Mouse (Mus musculus): Measurements from ENCODE around the gene Amigo1. TPM values are rescaled to one million over a fixed set of nuclear protein-coding genes. Genes with fewer than 3 reads are reported as not detected.

Amigo1 gene
- polyA plus RNA-seq, 1 experiment from 2014 or later, result 2.8 TPM

GRCm38 (mm10) chr3:108205601-108206000, 19.5 kb downstream of the Amigo1 start:
- Histone ChIP-seq H3K4me2 (replicated peaks; ENCODE audit: low read depth) (no peak overlapping the region), H3K36me3 (ENCODE audit: control insufficient read depth, insufficient read depth) (peaks cover 37% of the 10 kb centered on the region), H3K4me1 (replicated peaks; ENCODE audit: control insufficient read depth, insufficient read depth, low read length) (peaks cover 5% of the 10 kb centered on the region; the same call in 1 of the 2 replicates), H3K9ac (ENCODE audit: low read depth, low read length) (no peak overlapping the region), H3K9me3 (ENCODE audit: control insufficient read depth) (no peaks in the 10 kb centered on the region), H3K27me3 (replicated peaks; ENCODE audit: control insufficient read depth, insufficient read depth, low read length) (no peaks in the 10 kb centered on the region), H3K27ac (ENCODE audit: low read depth, low read length) (no peak overlapping the region), H3K4me3 (ENCODE audit: low read depth, low read length) (no peak overlapping the region)
- no peak for TF ChIP-seq CTCF (IDR thresholded peaks at IDR 0.05; ENCODE audit: low read depth)
- ATAC-seq, result no peak
- 86% methylated on average over 8 of the region's 8 CpGs for WGBS

GRCm38 (mm10) chr3:108206731-108207375, 20.7 kb downstream of the Amigo1 start:
- no peak overlapping the region for H3K4me2 ChIP-seq (replicated peaks; ENCODE audit: low read depth)
- ATAC-seq, result no peak
- no peak overlapping the region for H3K4me3 ChIP-seq (ENCODE audit: low read depth, low read length)
- H3K36me3 ChIP-seq (ENCODE audit: control insufficient read depth, insufficient read depth), result peaks cover 37% of the 10 kb centered on the region
- no peak overlapping the region for H3K9ac ChIP-seq (ENCODE audit: low read depth, low read length)
- H3K4me1 ChIP-seq (replicated peaks; ENCODE audit: control insufficient read depth, insufficient read depth, low read length), result peaks cover 5% of the 10 kb centered on the region; the same call in 1 of the 2 replicates
- H3K27me3 ChIP-seq (replicated peaks; ENCODE audit: control insufficient read depth, insufficient read depth, low read length), result no peaks in the 10 kb centered on the region
- H3K27ac ChIP-seq (ENCODE audit: low read depth, low read length), result no peak overlapping the region
- no peaks in the 10 kb centered on the region for H3K9me3 ChIP-seq (ENCODE audit: control insufficient read depth)
- no peak for TF ChIP-seq CTCF (IDR thresholded peaks at IDR 0.05; ENCODE audit: low read depth)
- 81% methylated on average over 15 of the region's 15 CpGs for WGBS

- Histone ChIP-seq H3K27ac (ENCODE audit: low read depth, low read length) (no peak overlapping the region), H3K4me2 (replicated peaks; ENCODE audit: low read depth) (peak overlapping the region; percentile 95), H3K36me3 (ENCODE audit: control insufficient read depth, insufficient read depth) (peaks cover 22% of the 10 kb centered on the region), H3K27me3 (replicated peaks; ENCODE audit: control insufficient read depth, insufficient read depth, low read length) (no peaks in the 10 kb centered on the region), H3K9ac (ENCODE audit: low read depth, low read length) (no peak overlapping the region), H3K4me3 (ENCODE audit: low read depth, low read length) (peak overlapping the region; percentile 73; the same call in 1 of the 2 replicates), H3K4me1 (replicated peaks; ENCODE audit: control insufficient read depth, insufficient read depth, low read length) (peaks cover 5% of the 10 kb centered on the region), H3K9me3 (ENCODE audit: control insufficient read depth) (no peaks in the 10 kb centered on the region)
- 81% methylated on average over 3 of the region's 3 CpGs for WGBS
- no peak for TF ChIP-seq CTCF (IDR thresholded peaks at IDR 0.05; ENCODE audit: low read depth)
- no peak for ATAC-seq
These were observed 22.9 kb downstream of the Amigo1 start for GRCm38 (mm10) chr3:108209001-108209400.

- 0 out of 2 replicates have a peak, but pooled peaks cover 3% of the 10 kb centered on the region for H3K27me3 ChIP-seq (replicated peaks; ENCODE audit: control insufficient read depth, insufficient read depth, low read length)
- H3K4me3 ChIP-seq (ENCODE audit: low read depth, low read length), result peak overlapping the region; percentile 73
- H3K27ac ChIP-seq (ENCODE audit: low read depth, low read length), result no peak overlapping the region
- TF ChIP-seq CTCF (IDR thresholded peaks at IDR 0.05; ENCODE audit: low read depth), result no peak
- 7% methylated on average over 8 of the region's 8 CpGs for WGBS
- H3K36me3 ChIP-seq (ENCODE audit: control insufficient read depth, insufficient read depth), result peaks cover 22% of the 10 kb centered on the region
- peak overlapping the region; percentile 95 for H3K4me2 ChIP-seq (replicated peaks; ENCODE audit: low read depth)
- peak overlapping the region; percentile 75; the same call in 1 of the 2 replicates for H3K9ac ChIP-seq (ENCODE audit: low read depth, low read length)
- H3K4me1 ChIP-seq (replicated peaks; ENCODE audit: control insufficient read depth, insufficient read depth, low read length), result peaks cover 5% of the 10 kb centered on the region
- ATAC-seq, result no peak
- H3K9me3 ChIP-seq (ENCODE audit: control insufficient read depth), result no peaks in the 10 kb centered on the region
These were observed 23.4 kb downstream of the Amigo1 start for GRCm38 (mm10) chr3:108209536-108209935.

- peak overlapping the region; percentile 95 for H3K4me2 ChIP-seq (replicated peaks; ENCODE audit: low read depth)
- peaks cover 21% of the 10 kb centered on the region for H3K36me3 ChIP-seq (ENCODE audit: control insufficient read depth, insufficient read depth)
- peak overlapping the region; percentile 80 for H3K27ac ChIP-seq (ENCODE audit: low read depth, low read length)
- H3K4me3 ChIP-seq (ENCODE audit: low read depth, low read length), result peak overlapping the region; percentile 73
- peak; percentile 92 for ATAC-seq
- under 1% methylated on average over 61 of the region's 72 CpGs for WGBS
- peak overlapping the region; percentile 75 for H3K9ac ChIP-seq (ENCODE audit: low read depth, low read length)
- peaks cover 5% of the 10 kb centered on the region for H3K4me1 ChIP-seq (replicated peaks; ENCODE audit: control insufficient read depth, insufficient read depth, low read length)
- TF ChIP-seq CTCF (IDR thresholded peaks at IDR 0.05; ENCODE audit: low read depth), result 0 out of 2 replicates have a peak, but pooled peaks have one; percentile 15
- 0 out of 2 replicates have a peak, but pooled peaks cover 3% of the 10 kb centered on the region for H3K27me3 ChIP-seq (replicated peaks; ENCODE audit: control insufficient read depth, insufficient read depth, low read length)
- no peaks in the 10 kb centered on the region for H3K9me3 ChIP-seq (ENCODE audit: control insufficient read depth)
These were observed 24.0 kb downstream of the Amigo1 start for GRCm38 (mm10) chr3:108209946-108210770.

- WGBS, result 0% methylated on average over 14 of the region's 14 CpGs
- Histone ChIP-seq H3K36me3 (ENCODE audit: control insufficient read depth, insufficient read depth) (peaks cover 15% of the 10 kb centered on the region), H3K4me3 (ENCODE audit: low read depth, low read length) (peak within 1 kb of the TSS; percentile 73), H3K4me2 (replicated peaks; ENCODE audit: low read depth) (peak within 1 kb of the TSS; percentile 95), H3K27ac (ENCODE audit: low read depth, low read length) (peak within 1 kb of the TSS; percentile 80), H3K27me3 (replicated peaks; ENCODE audit: control insufficient read depth, insufficient read depth, low read length) (0 out of 2 replicates have a peak, but pooled peaks cover 3% of the 10 kb centered on the region), H3K9me3 (ENCODE audit: control insufficient read depth) (no peaks in the 10 kb centered on the region), H3K9ac (ENCODE audit: low read depth, low read length) (peak within 1 kb of the TSS; percentile 75), H3K4me1 (replicated peaks; ENCODE audit: control insufficient read depth, insufficient read depth, low read length) (peaks cover 5% of the 10 kb centered on the region)
- ATAC-seq, result peak; percentile 40
- peak; percentile 62 for TF ChIP-seq CTCF (IDR thresholded peaks at IDR 0.05; ENCODE audit: low read depth)
These were observed 24.6 kb downstream of the Amigo1 start, which contains the start of gene Atxn7l2 for GRCm38 (mm10) chr3:108210771-108211139. Gene Atxn7l2 (minus strand): TSS chr3:108210934.

Measured in intestine, postnatal 0 days (tissue).